Mouse (Mus musculus): ENCODE results near the gene Elovl7. TPM values are rescaled to one million over a fixed set of nuclear protein-coding genes. Genes with fewer than 3 reads are reported as not detected.

The Elovl7 gene
- 1.6 TPM in 2 replicates for polyA plus RNA-seq (2015; fragmentation: Nextera tagmentation; extraction: Ambion mirVana)

DNA sequence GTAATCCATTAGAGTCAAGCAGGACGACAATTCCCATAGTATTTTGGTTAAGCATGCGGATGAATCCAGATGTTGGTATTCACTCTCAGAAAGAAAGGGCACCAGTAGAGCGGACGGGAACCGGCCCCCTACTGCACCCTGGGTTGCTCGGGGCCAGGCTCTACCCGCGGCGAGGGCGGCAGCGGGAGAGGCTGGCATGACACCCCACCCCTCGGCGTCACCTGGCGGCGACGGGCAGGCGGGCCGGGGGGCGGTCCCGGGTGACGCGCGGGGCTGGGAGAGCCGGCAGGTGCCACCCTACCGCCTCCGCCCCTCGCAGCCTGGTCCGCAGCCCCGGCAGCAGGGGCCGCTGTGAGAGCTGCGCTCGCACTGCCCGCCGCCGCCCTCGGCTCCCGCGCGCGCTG is at the start of gene Elovl7:
TSS of gene Elovl7 (plus strand) at position 324 of the 404 bp plus-strand sequence.
- peaks cover 20% of the 10 kb centered on the region for H3K27me3 ChIP-seq (replicated peaks)
- H3K4me1 ChIP-seq: peaks cover 16% of the 10 kb centered on the region
- no peaks in the 10 kb centered on the region for H3K9me3 ChIP-seq
- 0% methylated on average over 32 of the region's 40 CpGs for WGBS
- H3K4me3 ChIP-seq: peak within 1 kb of the TSS; percentile 70
- H3K27ac ChIP-seq: no peak within 1 kb of the TSS
- ATAC-seq (replicated peaks): peak; percentile 95
- H3K4me2 ChIP-seq: peak within 1 kb of the TSS; percentile 96
- no peaks in the 10 kb centered on the region for H3K36me3 ChIP-seq (replicated peaks)
- H3K9ac ChIP-seq: peak within 1 kb of the TSS; percentile 56

DNA sequence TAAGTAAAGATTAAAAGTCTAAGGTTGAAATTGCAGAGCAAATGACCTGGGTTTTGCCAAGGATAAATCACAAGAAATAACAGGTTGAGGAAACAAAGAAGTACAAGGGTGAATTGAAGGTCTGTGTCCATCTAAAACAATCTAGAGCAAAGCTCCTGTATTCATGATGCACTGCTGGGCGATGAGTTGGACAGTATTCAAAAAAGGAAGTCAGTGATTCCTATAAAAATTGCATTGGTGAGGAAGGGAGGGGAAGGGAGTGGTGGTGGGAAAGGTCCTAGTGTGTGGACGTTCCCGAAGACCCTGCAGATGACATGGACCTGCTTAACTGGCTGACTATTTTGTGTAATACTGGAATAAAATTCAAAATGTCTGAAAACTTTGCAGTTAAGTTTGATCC is 49.6 kb upstream of the Elovl7 start:
- Histone ChIP-seq H3K4me3 (no peak overlapping the region), H3K9me3 (no peaks in the 10 kb centered on the region), H3K27ac (no peak overlapping the region), H3K4me2 (no peak overlapping the region), H3K36me3 (replicated peaks) (peaks cover 8% of the 10 kb centered on the region), H3K27me3 (replicated peaks) (no peaks in the 10 kb centered on the region), H3K9ac (no peak overlapping the region), H3K4me1 (peaks cover 3% of the 10 kb centered on the region)
- 95% methylated on average over 3 of the region's 3 CpGs for WGBS
- no peak for ATAC-seq (replicated peaks)

DNA sequence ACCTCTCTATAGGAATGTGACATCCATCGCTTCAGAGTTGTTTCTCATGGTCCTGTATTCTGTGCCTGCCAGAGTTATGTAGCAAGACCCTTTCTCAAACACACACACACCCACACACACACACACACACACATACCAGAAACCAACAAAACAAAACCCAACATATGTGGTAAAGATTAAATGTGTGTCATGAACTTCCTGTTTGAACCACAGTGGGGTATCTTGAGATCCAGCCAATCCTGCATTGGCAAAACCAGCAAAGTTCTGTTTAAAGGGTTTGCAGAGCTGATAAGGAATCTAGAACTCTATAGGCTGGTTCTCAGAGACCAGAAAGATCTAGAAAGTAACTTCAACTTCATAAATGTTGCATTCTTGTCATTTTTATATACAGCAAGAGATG is 44.2 kb upstream of the Elovl7 start:
- no peak for ATAC-seq (replicated peaks)
- 97% methylated on average over 1 of the region's 1 CpGs for WGBS

DNA sequence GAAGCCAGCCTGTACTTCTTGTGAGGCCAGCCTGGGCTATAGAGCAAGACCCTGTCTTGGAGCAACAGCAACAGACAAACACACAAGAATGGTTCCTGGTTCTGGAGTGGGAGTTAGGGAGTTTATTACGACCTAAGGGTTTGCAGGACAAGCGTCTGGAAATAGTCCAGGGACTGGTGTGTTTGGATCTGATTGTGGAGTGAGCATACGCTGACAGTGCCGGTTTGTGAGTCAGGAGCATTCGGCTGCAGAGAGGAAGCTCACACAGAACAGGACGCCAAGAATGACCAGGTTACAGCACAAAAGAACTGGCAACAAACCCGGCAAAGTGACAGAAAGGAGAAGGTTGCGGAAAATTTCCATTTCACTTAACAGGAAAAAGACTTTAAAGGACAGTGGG is 43.7 kb upstream of the Elovl7 start:
- H3K4me1 ChIP-seq: no peaks in the 10 kb centered on the region
- H3K9ac ChIP-seq: no peak overlapping the region
- no peaks in the 10 kb centered on the region for H3K27me3 ChIP-seq (replicated peaks)
- H3K27ac ChIP-seq: no peak overlapping the region
- H3K4me3 ChIP-seq: no peak overlapping the region
- H3K36me3 ChIP-seq (replicated peaks): peaks cover 11% of the 10 kb centered on the region; the same call in 1 of the 2 replicates
- no peaks in the 10 kb centered on the region for H3K9me3 ChIP-seq
- 90% methylated on average over 8 of the region's 8 CpGs for WGBS
- ATAC-seq (replicated peaks): no peak
- H3K4me2 ChIP-seq: no peak overlapping the region

More for the DNA sequence above, 44.2 kb upstream of the Elovl7 start:
- H3K4me2 ChIP-seq: no peak overlapping the region
- no peaks in the 10 kb centered on the region for H3K27me3 ChIP-seq (replicated peaks)
- H3K4me3 ChIP-seq: no peak overlapping the region
- H3K27ac ChIP-seq: no peak overlapping the region
- peaks cover 11% of the 10 kb centered on the region; the same call in 1 of the 2 replicates for H3K36me3 ChIP-seq (replicated peaks)
- H3K9ac ChIP-seq: no peak overlapping the region
- no peaks in the 10 kb centered on the region for H3K4me1 ChIP-seq
- no peaks in the 10 kb centered on the region for H3K9me3 ChIP-seq

DNA sequence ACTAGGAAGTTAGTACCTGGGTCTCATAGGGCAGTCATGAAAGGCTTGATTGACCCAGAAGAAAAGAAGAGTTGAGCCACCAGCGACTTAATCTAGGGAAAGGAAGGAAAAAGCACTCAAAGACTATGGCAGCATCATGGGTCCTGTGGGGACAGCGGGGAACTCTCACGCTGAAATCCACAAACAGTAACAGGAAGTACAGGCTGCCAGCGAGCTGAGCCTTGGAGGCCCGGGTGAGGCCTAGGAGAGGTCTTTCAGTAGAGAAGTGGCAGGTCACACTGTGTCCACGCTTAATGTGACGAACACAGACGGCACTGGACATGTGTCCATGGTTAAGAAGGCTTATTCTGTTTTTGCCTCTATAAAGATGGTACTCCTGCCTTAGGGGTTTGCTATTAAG is 34.6 kb upstream of the Elovl7 start:
- Histone ChIP-seq H3K4me3 (no peak overlapping the region), H3K27me3 (replicated peaks) (no peaks in the 10 kb centered on the region), H3K4me2 (no peak overlapping the region), H3K9me3 (no peaks in the 10 kb centered on the region), H3K9ac (no peak overlapping the region), H3K27ac (no peak overlapping the region), H3K4me1 (no peaks in the 10 kb centered on the region), H3K36me3 (replicated peaks) (peaks cover 42% of the 10 kb centered on the region)
- WGBS: 86% methylated on average over 8 of the region's 8 CpGs
- no peak for ATAC-seq (replicated peaks)

DNA sequence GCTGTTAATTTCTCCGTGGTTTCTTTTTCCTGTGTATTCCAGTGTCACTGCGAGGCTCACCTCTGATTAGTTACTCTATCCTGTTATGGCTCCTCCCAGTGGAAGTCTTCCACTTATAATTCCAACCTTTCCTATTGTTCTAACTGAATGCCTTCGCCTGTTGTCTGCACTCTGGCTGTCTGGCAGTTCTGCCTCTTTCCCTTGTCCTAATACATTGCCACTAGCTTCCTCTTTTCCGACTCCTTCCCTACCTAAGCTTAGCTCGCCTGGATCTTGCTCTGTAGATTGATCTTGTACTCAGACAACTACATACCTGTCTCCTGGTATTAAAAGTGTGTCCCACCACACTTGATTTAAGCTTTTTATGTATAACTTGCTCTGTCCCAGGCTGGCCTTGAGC is 33.4 kb upstream of the Elovl7 start:
- no peak overlapping the region for H3K4me2 ChIP-seq
- 88% methylated on average over 5 of the region's 5 CpGs for WGBS
- peaks cover 49% of the 10 kb centered on the region for H3K36me3 ChIP-seq (replicated peaks)
- H3K9me3 ChIP-seq: no peaks in the 10 kb centered on the region
- no peak overlapping the region for H3K27ac ChIP-seq
- H3K4me3 ChIP-seq: no peak overlapping the region
- no peak overlapping the region for H3K9ac ChIP-seq
- no peaks in the 10 kb centered on the region for H3K27me3 ChIP-seq (replicated peaks)
- H3K4me1 ChIP-seq: no peaks in the 10 kb centered on the region
- ATAC-seq (replicated peaks): no peak

DNA sequence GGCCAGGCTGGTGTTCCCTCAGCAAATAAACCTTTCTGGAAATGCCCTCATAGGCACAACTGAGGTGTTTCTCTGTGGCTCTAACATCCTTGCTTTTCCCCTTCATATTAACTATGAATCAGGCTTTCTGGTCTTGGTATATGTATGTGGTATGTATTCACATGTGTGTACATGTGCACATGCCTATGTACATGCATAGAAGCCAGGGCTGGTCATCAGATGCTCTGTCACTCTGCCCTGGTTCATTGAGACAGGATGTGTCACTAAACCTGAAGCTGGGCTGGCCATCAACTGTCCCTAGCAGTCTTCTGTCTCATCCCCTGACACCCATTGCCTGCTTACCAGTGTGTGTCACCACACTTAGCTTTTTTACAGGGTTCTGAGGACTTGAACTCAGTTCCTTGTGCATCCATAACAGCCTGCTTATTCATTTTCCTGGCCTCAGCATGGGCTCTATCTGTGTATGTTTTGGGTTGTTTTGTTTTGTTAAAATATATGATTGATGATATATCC is 29.4 kb upstream of the Elovl7 start:
- no peak for ATAC-seq (replicated peaks)
- Histone ChIP-seq H3K9me3 (no peaks in the 10 kb centered on the region), H3K4me1 (no peaks in the 10 kb centered on the region), H3K36me3 (replicated peaks) (peaks cover 39% of the 10 kb centered on the region), H3K4me3 (no peak overlapping the region), H3K27me3 (replicated peaks) (no peaks in the 10 kb centered on the region), H3K4me2 (no peak overlapping the region), H3K27ac (no peak overlapping the region), H3K9ac (no peak overlapping the region)

DNA sequence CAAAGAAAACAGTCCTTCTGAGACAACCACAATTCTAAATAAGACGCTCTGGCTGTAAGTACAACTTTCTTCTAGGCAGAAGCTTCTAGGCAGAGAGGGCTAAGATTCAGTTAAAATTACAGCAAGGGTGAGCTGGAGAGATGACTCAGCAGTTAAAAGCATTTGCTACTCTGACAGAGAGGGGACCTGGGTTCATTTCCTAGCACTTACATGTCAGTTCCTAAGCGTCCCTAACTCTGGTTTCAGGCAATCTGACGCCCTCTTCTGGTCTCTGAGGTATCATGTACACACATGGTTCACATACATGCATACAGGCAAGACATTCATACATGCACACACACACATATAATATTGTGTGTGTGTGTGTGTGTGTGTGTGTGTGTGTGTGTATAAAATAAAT is 28.7 kb upstream of the Elovl7 start:
- Histone ChIP-seq H3K9ac (no peak overlapping the region), H3K27ac (no peak overlapping the region), H3K4me2 (no peak overlapping the region), H3K36me3 (replicated peaks) (peaks cover 38% of the 10 kb centered on the region), H3K4me1 (no peaks in the 10 kb centered on the region), H3K9me3 (no peaks in the 10 kb centered on the region), H3K4me3 (no peak overlapping the region), H3K27me3 (replicated peaks) (no peaks in the 10 kb centered on the region)
- ATAC-seq (replicated peaks): no peak
- 91% methylated on average over 3 of the region's 3 CpGs for WGBS

DNA sequence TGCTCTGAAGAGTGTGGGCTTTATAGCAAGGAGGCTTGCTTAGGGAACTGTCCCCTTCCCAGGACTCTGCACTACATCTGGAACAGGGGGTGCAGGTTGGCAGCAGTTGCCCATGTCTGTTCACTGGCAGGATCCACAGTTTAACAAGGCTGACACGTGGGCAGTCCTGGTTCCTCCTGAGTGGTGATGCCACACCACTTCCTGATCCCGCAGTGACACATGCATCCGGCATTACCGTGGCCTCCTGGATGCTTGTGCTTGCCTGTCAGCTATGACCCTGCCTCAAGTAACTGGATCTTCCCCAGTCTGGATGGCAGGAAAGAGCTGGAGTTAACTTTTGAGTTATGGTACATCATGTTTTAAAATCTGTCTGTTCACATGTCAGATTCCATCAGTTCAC is 26.2 kb upstream of the Elovl7 start:
- WGBS: 88% methylated on average over 4 of the region's 4 CpGs
- ATAC-seq (replicated peaks): no peak

DNA sequence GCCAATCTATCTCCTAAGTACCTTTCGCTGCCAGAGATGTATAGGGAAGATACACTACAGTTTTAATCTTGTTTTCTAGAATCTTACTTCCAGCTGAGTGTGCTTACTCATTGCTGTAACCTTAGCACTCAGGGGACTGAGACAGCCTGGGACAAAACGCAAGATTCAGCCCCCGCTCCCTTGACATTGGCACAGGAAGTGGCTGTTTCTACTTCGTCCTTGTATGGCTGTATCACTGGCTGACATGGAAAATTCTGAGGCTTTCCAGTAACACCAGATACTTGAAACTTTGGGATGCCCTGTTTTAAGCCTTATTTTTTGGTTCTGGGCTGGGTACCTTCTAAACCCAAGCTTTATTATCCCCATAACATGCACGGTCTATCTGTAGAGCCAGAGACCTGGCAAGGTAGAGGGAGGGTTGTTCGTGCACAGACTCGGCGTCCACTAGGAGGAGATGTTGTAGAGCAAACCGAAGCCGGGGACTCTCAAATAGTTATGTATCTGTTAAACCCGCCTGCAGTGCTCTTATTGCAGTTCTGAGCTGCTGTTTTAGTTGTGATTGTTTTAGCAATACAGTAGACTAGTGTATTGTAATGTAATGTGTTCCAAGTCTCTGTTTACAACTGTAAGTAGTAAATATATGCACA is 23.0 kb upstream of the Elovl7 start:
- H3K27ac ChIP-seq: no peak overlapping the region
- H3K4me2 ChIP-seq: no peak overlapping the region
- H3K9ac ChIP-seq: no peak overlapping the region
- ATAC-seq (replicated peaks): peak; percentile 75; the same call in 1 of the 2 replicates
- H3K4me1 ChIP-seq: no peaks in the 10 kb centered on the region
- no peaks in the 10 kb centered on the region for H3K9me3 ChIP-seq
- WGBS: 65% methylated on average over 11 of the region's 11 CpGs
- H3K36me3 ChIP-seq (replicated peaks): peaks cover 16% of the 10 kb centered on the region; the same call in 1 of the 2 replicates
- no peak overlapping the region for H3K4me3 ChIP-seq
- no peaks in the 10 kb centered on the region for H3K27me3 ChIP-seq (replicated peaks)

More for the DNA sequence above, 26.2 kb upstream of the Elovl7 start:
- no peaks in the 10 kb centered on the region for H3K4me1 ChIP-seq
- H3K9me3 ChIP-seq: no peaks in the 10 kb centered on the region
- H3K36me3 ChIP-seq (replicated peaks): peaks cover 21% of the 10 kb centered on the region
- no peak overlapping the region for H3K9ac ChIP-seq
- H3K27ac ChIP-seq: no peak overlapping the region
- no peak overlapping the region for H3K4me2 ChIP-seq
- H3K27me3 ChIP-seq (replicated peaks): no peaks in the 10 kb centered on the region
- no peak overlapping the region for H3K4me3 ChIP-seq

DNA sequence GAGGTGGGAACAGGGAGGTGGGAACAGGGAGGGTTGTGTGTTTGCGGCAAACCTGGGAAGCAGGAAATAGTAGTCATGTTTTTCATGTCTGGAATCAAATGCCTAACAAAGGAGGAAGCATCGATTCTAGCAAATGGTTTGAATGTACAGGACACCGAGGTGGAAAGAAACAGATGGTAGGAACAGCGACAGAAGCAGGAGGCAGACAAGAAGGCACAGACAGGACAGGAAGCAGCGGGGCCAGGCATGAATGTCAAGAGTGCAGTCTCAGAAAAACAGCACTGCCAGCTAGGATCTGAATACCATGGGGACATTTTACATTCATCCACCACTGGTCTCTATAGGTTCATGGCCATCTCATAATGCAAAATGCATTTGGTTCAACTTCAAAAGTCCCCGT is 18.7 kb upstream of the Elovl7 start:
- no peaks in the 10 kb centered on the region for H3K4me1 ChIP-seq
- no peak overlapping the region for H3K27ac ChIP-seq
- H3K4me3 ChIP-seq: no peak overlapping the region
- 0 out of 2 replicates have a peak, but pooled peaks cover 12% of the 10 kb centered on the region for H3K36me3 ChIP-seq (replicated peaks)
- no peak overlapping the region for H3K9ac ChIP-seq
- ATAC-seq (replicated peaks): no peak
- 93% methylated on average over 6 of the region's 6 CpGs for WGBS
- H3K4me2 ChIP-seq: no peak overlapping the region
- H3K9me3 ChIP-seq: no peaks in the 10 kb centered on the region
- H3K27me3 ChIP-seq (replicated peaks): no peaks in the 10 kb centered on the region

DNA sequence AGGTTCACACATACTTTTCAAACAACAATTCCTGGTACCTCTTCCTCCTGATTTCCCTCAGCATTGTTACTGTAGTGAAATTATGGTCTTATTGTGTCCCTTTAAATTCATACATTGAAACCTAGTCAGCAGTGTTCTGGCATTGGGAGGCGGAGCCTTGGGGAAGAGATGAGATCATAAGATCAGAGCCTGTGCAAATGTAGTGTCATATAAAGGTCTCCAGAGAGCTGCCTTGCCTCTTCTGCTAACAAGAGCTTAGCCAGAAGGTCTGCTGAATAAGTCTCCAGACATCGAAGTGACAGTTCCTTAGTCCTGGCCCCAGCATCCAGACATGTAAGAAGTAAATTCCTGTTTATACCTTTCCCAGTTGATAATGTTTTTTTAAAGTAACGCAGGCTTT is 9.3 kb upstream of the Elovl7 start:
- H3K27me3 ChIP-seq (replicated peaks): no peaks in the 10 kb centered on the region
- H3K4me2 ChIP-seq: no peak overlapping the region
- no peak for ATAC-seq (replicated peaks)
- H3K36me3 ChIP-seq (replicated peaks): no peaks in the 10 kb centered on the region
- H3K4me1 ChIP-seq: no peaks in the 10 kb centered on the region
- no peak overlapping the region for H3K9ac ChIP-seq
- H3K4me3 ChIP-seq: no peak overlapping the region
- no peak overlapping the region for H3K27ac ChIP-seq
- no peaks in the 10 kb centered on the region for H3K9me3 ChIP-seq
- WGBS: 89% methylated on average over 3 of the region's 3 CpGs

DNA sequence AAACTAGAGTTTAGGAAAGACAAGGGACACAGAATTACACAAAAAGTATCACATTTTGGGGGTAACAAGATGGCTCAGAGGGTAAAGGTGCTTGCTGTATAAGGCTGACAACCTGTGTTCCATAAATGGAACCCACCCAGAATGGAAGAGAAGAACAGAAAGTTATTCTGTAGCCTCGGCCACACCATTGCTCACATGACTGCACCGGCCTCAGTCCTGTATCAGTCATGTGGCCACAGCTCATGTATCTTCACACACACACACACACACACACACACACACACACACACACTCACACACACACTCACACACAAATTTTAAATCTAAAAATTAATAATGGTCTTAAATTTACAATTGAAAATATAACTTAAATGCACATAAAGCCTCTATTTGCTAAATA is 6.8 kb upstream of the Elovl7 start:
- no peak overlapping the region for H3K27ac ChIP-seq
- no peaks in the 10 kb centered on the region for H3K9me3 ChIP-seq
- WGBS: 94% methylated on average over 2 of the region's 2 CpGs
- no peak overlapping the region for H3K9ac ChIP-seq
- no peaks in the 10 kb centered on the region for H3K36me3 ChIP-seq (replicated peaks)
- H3K4me1 ChIP-seq: no peaks in the 10 kb centered on the region
- H3K4me3 ChIP-seq: no peak overlapping the region
- peaks cover 2% of the 10 kb centered on the region; the same call in 1 of the 2 replicates for H3K27me3 ChIP-seq (replicated peaks)
- ATAC-seq (replicated peaks): no peak
- no peak overlapping the region for H3K4me2 ChIP-seq

Measured in midbrain, embryonic 15.5 days (tissue).